Mouse (Mus musculus): ENCODE measurements around the gene Hoxa3. TPM values are rescaled to one million over a fixed set of nuclear protein-coding genes. Genes with fewer than 3 reads are reported as not detected.

Gene Hoxa3
- polyA plus RNA-seq, 1 experiment from 2014 or later: 8.2 TPM

DNA sequence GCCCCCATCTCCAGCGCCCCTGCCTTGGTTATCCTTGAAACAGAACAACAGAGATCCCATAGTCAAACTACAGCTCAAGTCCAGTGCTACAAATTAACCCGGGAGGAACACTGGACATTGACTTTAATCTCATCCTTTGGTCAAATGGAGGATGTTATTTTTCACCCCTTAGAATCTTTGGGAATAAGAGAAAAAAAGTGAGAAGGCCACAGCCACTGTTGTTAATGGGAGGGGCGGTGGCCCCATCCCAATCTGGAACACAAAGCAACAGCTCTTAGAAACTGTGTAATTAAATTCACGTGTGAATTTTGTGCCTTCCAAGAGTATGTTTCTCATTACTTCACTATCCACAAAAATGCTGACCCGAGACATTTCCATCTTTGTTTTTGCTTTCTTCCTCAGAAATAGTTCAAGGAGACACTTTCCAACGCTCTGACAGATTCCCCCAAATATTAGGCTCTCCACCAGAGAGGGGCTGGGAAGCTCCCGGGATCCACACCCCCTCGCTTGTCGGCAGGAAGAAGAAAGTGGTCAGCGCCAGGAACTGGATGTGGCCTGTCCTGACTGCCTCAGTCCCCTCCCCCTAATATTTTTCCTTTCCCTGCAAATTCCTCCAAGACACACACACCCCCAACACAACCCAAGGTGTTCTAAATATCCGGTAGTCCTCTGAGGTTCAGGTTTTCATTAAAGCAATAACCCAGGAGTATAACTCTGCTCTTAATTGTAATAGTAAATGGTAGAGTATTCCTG, 14.5 kb upstream of the Hoxa3 start:
- Histone ChIP-seq H3K9ac (replicated peaks; ENCODE audit: low read length) (peak overlapping the region; percentile 85), H3K4me2 (replicated peaks; ENCODE audit: low read depth, low read length) (peak overlapping the region; percentile 81), H3K27ac (ENCODE audit: low read length) (peak overlapping the region; percentile 97), H3K4me3 (ENCODE audit: low read length) (peak overlapping the region; percentile 63), H3K27me3 (ENCODE audit: insufficient read depth, low read length) (no peaks in the 10 kb centered on the region), H3K9me3 (ENCODE audit: low read length) (no peaks in the 10 kb centered on the region), H3K36me3 (ENCODE audit: insufficient read depth, low read length) (peaks cover 13% of the 10 kb centered on the region; the same call in 1 of the 2 replicates), H3K4me1 (ENCODE audit: insufficient read depth, low read length) (peaks cover 10% of the 10 kb centered on the region)
- WGBS: 2% methylated on average over 11 of the region's 11 CpGs
- no peak for ATAC-seq (ENCODE audit: low FRiP score, low TSS enrichment)

DNA sequence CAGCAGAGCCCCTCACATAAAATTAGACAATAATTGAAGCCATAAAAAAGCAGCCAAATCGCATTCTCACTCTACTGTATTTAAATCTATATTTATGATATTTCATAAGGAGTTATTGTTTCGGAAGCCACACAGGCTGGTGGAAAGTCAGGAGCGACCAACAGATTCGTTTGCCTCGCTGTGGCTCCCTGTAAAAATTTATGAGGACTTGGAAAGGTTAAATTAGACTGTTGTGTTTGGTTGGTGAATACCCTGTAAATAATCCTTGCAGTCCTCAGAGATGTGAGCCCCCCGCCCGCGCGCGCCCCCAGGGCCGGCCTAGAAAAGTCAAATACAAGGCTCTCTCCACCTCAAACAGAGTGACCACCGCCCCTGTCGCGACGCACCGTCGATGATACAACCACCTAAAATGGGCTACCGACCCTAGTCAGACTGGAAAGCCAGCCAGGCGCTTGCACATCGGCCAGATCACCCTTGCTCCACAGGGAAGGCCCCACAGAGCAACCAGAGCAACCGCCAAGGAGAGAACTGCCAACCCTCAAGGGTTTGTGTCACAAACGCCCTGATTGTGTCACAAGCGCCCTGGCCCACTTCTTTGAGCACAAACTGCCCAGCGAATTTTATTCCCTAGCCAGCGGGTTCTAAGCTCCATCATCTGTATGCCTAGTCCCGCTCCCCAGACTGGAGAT, 13.6 kb upstream of the Hoxa3 start:
- H3K4me2 ChIP-seq (replicated peaks; ENCODE audit: low read depth, low read length): peak overlapping the region; percentile 81
- peaks cover 17% of the 10 kb centered on the region for H3K4me1 ChIP-seq (ENCODE audit: insufficient read depth, low read length)
- H3K36me3 ChIP-seq (ENCODE audit: insufficient read depth, low read length): 0 out of 2 replicates have a peak, but pooled peaks cover 7% of the 10 kb centered on the region
- 2% methylated on average over 26 of the region's 26 CpGs for WGBS
- peak overlapping the region; percentile 85 for H3K9ac ChIP-seq (replicated peaks; ENCODE audit: low read length)
- no peaks in the 10 kb centered on the region for H3K9me3 ChIP-seq (ENCODE audit: low read length)
- H3K27ac ChIP-seq (ENCODE audit: low read length): peak overlapping the region; percentile 97
- H3K27me3 ChIP-seq (ENCODE audit: insufficient read depth, low read length): no peaks in the 10 kb centered on the region
- ATAC-seq (ENCODE audit: low FRiP score, low TSS enrichment): peak; percentile 36
- H3K4me3 ChIP-seq (ENCODE audit: low read length): peak overlapping the region; percentile 63

DNA sequence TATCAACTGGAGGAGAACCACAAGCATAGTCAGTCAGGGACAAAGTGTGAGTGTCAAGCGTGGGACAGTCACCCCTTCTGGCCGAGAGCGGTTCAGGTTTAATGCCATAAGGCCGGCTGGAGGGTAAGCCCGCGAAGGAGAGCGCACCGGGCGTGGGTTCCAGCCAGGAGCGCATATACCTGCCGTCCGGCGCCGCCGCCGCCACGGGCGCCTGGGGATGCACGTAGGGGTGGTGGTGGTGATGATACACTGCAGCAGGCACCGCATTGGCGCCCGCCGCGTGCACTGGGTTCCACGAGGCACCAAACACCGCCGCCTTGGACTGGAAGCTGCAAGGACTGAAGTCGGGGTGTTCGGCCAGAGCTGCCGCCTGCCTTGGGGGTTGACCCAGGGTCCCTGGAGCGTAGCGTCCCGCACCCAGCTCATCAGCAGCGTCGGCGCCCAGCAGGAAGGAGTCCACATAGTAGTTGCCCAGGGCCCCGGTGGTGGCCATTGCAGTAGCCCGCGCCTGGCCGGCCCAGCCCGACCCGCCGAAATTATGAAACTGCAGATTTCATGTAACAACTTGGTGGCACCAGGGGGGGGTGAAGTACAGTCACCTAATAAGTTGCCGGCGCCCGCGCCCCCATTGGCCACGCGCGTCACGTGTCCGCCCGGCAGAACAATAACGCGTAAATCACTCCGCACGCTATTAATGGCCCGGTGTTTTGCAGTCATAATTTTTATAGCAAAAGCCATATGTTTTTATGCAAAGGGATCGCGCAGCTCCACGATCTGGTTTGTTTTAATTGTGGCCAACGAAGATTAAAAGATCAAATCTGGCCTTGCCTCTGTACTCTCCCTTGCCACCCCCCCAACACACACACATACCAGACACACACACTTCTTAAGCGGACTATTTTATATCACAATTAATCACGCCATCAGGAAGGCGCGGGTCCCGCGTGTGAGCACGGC, 12.8 kb upstream of the Hoxa3 start:
- H3K27me3 ChIP-seq (ENCODE audit: insufficient read depth, low read length): no peaks in the 10 kb centered on the region
- WGBS: under 1% methylated on average over 69 of the region's 69 CpGs
- peak overlapping the region; percentile 81 for H3K4me2 ChIP-seq (replicated peaks; ENCODE audit: low read depth, low read length)
- 0 out of 2 replicates have a peak, but pooled peaks cover 7% of the 10 kb centered on the region for H3K36me3 ChIP-seq (ENCODE audit: insufficient read depth, low read length)
- peaks cover 17% of the 10 kb centered on the region for H3K4me1 ChIP-seq (ENCODE audit: insufficient read depth, low read length)
- H3K9ac ChIP-seq (replicated peaks; ENCODE audit: low read length): peak overlapping the region; percentile 85
- peak overlapping the region; percentile 97 for H3K27ac ChIP-seq (ENCODE audit: low read length)
- peak overlapping the region; percentile 63 for H3K4me3 ChIP-seq (ENCODE audit: low read length)
- ATAC-seq (ENCODE audit: low FRiP score, low TSS enrichment): peak; percentile 52
- no peaks in the 10 kb centered on the region for H3K9me3 ChIP-seq (ENCODE audit: low read length)

DNA sequence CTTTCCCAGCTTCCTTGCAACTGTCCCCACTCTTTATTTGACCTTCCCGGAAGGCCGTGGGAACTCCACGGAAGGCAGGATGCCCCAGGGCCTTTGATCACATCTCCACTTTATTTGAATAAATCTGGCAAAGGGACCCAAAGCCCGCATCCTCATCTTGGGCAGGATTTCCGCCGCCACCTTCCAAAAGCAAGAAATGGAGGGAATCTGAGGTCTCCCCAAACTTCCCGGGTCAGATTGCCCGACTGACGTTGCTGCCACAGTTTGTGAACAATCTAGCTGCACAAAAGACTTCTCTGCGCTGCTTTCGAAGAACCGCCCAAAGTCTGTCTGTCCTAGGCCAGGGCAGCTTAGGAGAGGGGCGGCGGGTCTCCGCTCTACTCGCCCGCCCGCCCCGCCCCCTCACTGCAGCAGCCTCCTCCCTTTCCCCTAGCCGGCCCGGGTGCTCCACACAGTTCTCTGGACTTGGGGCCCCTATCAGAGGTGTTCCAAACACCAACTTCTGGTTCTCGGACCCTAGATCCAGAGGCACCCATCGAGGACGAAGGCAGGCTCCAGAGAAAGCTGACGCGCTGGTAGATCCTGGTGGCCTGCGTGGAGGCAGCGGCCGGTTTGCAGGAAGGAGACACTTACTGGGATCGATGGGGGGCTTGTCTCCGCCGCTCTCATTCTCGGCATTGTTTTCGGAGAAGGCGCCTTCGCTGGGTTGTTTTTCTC, 11.9 kb upstream of the Hoxa3 start:
- Histone ChIP-seq H3K36me3 (ENCODE audit: insufficient read depth, low read length) (0 out of 2 replicates have a peak, but pooled peaks cover 7% of the 10 kb centered on the region), H3K27me3 (ENCODE audit: insufficient read depth, low read length) (no peaks in the 10 kb centered on the region), H3K4me1 (ENCODE audit: insufficient read depth, low read length) (peaks cover 19% of the 10 kb centered on the region), H3K27ac (ENCODE audit: low read length) (peak overlapping the region; percentile 97), H3K9ac (replicated peaks; ENCODE audit: low read length) (peak overlapping the region; percentile 85), H3K4me2 (replicated peaks; ENCODE audit: low read depth, low read length) (peak overlapping the region; percentile 81), H3K9me3 (ENCODE audit: low read length) (no peaks in the 10 kb centered on the region), H3K4me3 (ENCODE audit: low read length) (peak overlapping the region; percentile 63)
- WGBS: 1% methylated on average over 36 of the region's 36 CpGs
- ATAC-seq (ENCODE audit: low FRiP score, low TSS enrichment): no peak; the same call in 1 of the 2 replicates

DNA sequence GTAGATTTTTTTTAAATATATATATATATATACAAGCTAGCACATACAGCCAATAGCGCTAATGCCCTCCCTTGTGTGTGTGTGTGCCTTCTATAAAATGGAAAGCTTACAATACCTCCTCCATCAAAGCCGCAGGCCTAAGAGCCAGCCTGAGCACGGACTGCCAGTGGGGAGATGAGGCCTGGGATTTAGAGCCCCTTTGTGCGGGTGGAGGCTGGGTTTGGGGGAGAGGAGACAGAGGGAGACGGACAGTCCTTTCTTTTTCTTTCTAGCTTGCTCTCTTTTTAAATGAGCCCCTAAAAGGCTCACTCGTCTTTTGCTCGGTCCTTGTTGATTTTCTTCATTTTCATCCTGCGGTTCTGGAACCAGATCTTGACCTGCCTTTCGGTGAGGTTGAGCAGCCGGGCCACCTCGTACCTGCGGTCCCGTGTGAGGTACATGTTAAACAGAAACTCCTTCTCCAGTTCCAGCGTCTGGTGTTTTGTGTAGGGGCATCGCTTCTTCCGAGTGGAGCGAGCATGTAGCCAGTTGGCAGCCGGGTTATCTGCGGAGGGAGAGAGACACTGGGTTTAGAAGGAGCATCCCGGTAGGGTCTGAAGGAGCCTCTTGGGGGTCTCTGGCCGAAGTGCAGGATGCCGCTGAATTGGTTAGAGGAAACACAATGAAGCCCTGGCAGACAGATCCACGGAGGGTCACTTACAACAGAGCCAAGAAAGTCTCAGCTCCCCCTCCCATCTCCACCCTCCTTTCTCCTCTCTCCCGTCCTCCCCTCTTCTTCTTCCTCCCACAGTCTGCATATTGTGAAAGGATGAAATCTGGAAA, 11.0 kb upstream of the Hoxa3 start:
- Histone ChIP-seq H3K36me3 (ENCODE audit: insufficient read depth, low read length) (0 out of 2 replicates have a peak, but pooled peaks cover 7% of the 10 kb centered on the region), H3K27ac (ENCODE audit: low read length) (peak overlapping the region; percentile 97), H3K9ac (replicated peaks; ENCODE audit: low read length) (peak overlapping the region; percentile 85), H3K4me1 (ENCODE audit: insufficient read depth, low read length) (peaks cover 28% of the 10 kb centered on the region), H3K4me3 (ENCODE audit: low read length) (peak overlapping the region; percentile 63), H3K27me3 (ENCODE audit: insufficient read depth, low read length) (no peaks in the 10 kb centered on the region), H3K9me3 (ENCODE audit: low read length) (no peaks in the 10 kb centered on the region), H3K4me2 (replicated peaks; ENCODE audit: low read depth, low read length) (peak overlapping the region; percentile 81)
- no peak for ATAC-seq (ENCODE audit: low FRiP score, low TSS enrichment)
- WGBS: under 1% methylated on average over 24 of the region's 24 CpGs

DNA sequence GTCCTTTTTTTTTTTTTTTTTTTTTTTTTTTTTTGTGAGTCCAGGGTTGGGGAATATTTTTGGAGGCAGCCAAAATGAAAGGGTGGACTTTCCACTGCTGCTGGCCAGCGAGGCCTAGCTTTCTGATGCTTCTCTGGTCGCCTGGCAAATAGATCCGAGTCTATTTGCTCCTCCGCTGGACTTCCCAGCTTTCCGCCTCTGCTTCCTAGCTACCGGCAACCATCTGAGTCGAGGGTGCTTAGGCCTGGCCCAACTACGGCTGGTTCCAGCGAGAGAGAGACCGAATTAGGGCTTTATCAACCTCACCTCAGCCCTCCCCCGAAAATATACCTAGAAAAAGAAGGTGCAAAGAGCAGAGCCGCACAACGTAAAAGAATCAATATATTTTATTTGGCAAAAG, 9.6 kb upstream of the Hoxa3 start:
- H3K4me1 ChIP-seq (ENCODE audit: insufficient read depth, low read length): peaks cover 36% of the 10 kb centered on the region
- H3K4me3 ChIP-seq (ENCODE audit: low read length): peak overlapping the region; percentile 63
- peak overlapping the region; percentile 97 for H3K27ac ChIP-seq (ENCODE audit: low read length)
- H3K36me3 ChIP-seq (ENCODE audit: insufficient read depth, low read length): 0 out of 2 replicates have a peak, but pooled peaks cover 7% of the 10 kb centered on the region
- peak overlapping the region; percentile 85 for H3K9ac ChIP-seq (replicated peaks; ENCODE audit: low read length)
- no peak for ATAC-seq (ENCODE audit: low FRiP score, low TSS enrichment)
- peak overlapping the region; percentile 81 for H3K4me2 ChIP-seq (replicated peaks; ENCODE audit: low read depth, low read length)
- WGBS: 4% methylated on average over 13 of the region's 13 CpGs
- H3K9me3 ChIP-seq (ENCODE audit: low read length): no peaks in the 10 kb centered on the region
- no peaks in the 10 kb centered on the region for H3K27me3 ChIP-seq (ENCODE audit: insufficient read depth, low read length)

DNA sequence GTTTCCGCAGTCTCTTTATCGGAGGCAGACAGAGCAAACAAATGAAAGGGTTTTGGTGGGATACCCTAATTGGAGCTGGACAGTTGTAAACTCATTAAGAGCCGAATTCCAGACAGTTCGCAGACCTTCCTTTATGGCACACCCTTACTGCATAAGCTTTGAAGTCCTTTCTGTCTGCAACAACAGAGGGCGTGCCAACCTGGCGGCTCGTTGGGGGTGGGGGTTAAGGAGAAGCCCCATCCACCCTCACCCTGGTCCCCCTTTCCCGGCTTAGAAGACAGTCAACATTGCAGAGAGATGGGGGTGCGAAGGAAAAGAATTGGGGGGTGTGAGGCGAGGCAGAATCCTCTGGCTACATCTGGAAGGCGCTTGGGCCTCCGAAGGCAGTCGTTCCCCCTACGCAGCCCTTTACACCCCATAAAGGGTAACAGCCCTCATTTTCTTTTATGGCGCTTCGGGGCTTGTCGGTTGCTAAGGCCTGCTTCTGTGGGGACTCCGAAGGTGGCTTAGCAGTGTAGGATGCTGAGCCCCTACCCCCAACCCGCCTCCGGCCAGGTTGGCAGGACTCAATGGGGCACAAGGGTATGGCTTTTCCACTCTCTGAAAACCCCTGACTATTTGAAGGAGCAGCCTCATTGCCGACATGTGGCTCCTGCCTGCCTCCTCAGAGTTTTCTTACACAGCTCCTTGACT, 9.0 kb upstream of the Hoxa3 start:
- H3K36me3 ChIP-seq (ENCODE audit: insufficient read depth, low read length): 0 out of 2 replicates have a peak, but pooled peaks cover 7% of the 10 kb centered on the region
- peaks cover 34% of the 10 kb centered on the region for H3K4me1 ChIP-seq (ENCODE audit: insufficient read depth, low read length)
- peak overlapping the region; percentile 81 for H3K4me2 ChIP-seq (replicated peaks; ENCODE audit: low read depth, low read length)
- WGBS: 5% methylated on average over 21 of the region's 21 CpGs
- H3K4me3 ChIP-seq (ENCODE audit: low read length): peak overlapping the region; percentile 63
- peak overlapping the region; percentile 85 for H3K9ac ChIP-seq (replicated peaks; ENCODE audit: low read length)
- peak; percentile 32 for ATAC-seq (ENCODE audit: low FRiP score, low TSS enrichment)
- no peaks in the 10 kb centered on the region for H3K27me3 ChIP-seq (ENCODE audit: insufficient read depth, low read length)
- peak overlapping the region; percentile 97 for H3K27ac ChIP-seq (ENCODE audit: low read length)
- H3K9me3 ChIP-seq (ENCODE audit: low read length): no peaks in the 10 kb centered on the region

DNA sequence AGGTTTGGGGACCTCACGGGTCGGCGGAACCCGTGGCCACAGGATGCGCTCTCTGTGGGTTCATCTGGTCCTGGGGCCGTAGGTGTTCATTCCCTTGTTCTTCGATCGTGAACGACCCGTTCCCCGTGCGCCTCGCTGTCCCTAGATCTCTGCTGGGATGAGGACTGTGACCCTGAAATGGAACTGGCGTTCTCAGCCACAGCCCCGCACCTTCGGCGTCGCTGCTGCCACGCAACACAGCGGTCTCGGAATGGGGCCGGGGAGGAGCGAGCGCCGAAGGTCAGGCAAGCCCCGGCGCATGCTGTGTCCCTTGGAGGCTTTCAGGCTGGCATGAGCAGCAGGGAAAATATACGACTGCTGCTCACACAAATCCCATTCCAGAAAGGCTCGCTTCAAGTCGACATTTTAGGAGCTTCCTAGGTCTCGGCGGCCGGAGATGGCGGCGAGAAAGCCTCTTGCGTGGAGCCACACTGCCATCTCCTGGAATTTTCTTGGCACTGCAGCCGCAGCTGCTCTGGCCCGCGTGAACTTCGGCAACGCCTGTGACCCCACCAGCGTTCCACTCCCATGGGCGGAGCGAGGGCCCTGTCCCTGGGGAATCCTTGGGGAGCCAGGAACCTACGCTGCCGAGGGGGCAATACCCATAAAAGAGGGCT, 8.3 kb upstream of the Hoxa3 start, which contains the start of gene Hoxa7:
Gene Hoxa7, minus strand, starts transcription at position 518 of the 656 bp plus-strand sequence.
- Histone ChIP-seq H3K9ac (replicated peaks; ENCODE audit: low read length) (peak within 1 kb of the TSS; percentile 95), H3K4me1 (ENCODE audit: insufficient read depth, low read length) (peaks cover 34% of the 10 kb centered on the region), H3K27me3 (ENCODE audit: insufficient read depth, low read length) (no peaks in the 10 kb centered on the region), H3K4me3 (ENCODE audit: low read length) (peak within 1 kb of the TSS; percentile 63), H3K9me3 (ENCODE audit: low read length) (no peaks in the 10 kb centered on the region), H3K36me3 (ENCODE audit: insufficient read depth, low read length) (0 out of 2 replicates have a peak, but pooled peaks cover 7% of the 10 kb centered on the region), H3K4me2 (replicated peaks; ENCODE audit: low read depth, low read length) (peak within 1 kb of the TSS; percentile 81), H3K27ac (ENCODE audit: low read length) (peak within 1 kb of the TSS; percentile 97)
- ATAC-seq (ENCODE audit: low FRiP score, low TSS enrichment): peak; percentile 28
- under 1% methylated on average over 46 of the region's 46 CpGs for WGBS
